17 mouse cellular contexts compared by ENCODE assay signal in genomic region chr13:16219877-16220276, GRCm38 (mm10).
"Had no signal": no experiment of that assay in that cellular context is flagged by ENCODE, and none has a peak within 500 bp of the region (broad histone marks: within the 10 kb centered on the region; RNA-seq: fewer than 3 reads in every experiment).

No protein-coding gene starts in this region.

- DNase-seq: lung, adult 2 months; lung, postnatal 14 days; lung, postnatal 36 days; right cerebral cortex, postnatal 14 days; thymus, adult 2 months; thymus, postnatal 25 days; thymus, postnatal 4 days had no signal

- H3K4me1 ChIP-seq: lung, embryonic 15.5 days; megakaryocyte, embryonic 14.5 days; midbrain, embryonic 13.5 days; midbrain, embryonic 15.5 days; neural tube, embryonic 12.5 days; stomach, embryonic 15.5 days had no signal

- H3K27ac ChIP-seq: lung, embryonic 15.5 days; macrophage; midbrain, embryonic 13.5 days; midbrain, embryonic 15.5 days; neural tube, embryonic 12.5 days; stomach, embryonic 15.5 days; stomach, postnatal 0 days had no signal

- H3K36me3 ChIP-seq: lung, embryonic 15.5 days; midbrain, embryonic 13.5 days; midbrain, embryonic 15.5 days; neural tube, embryonic 12.5 days; stomach, embryonic 15.5 days had no signal

- H3K4me3 ChIP-seq: lung, embryonic 15.5 days; megakaryocyte, embryonic 14.5 days; midbrain, embryonic 13.5 days; midbrain, embryonic 15.5 days; neural tube, embryonic 12.5 days; stomach, embryonic 15.5 days had no signal

- H3K4me2 ChIP-seq: lung, embryonic 15.5 days; midbrain, embryonic 11.5 days; midbrain, embryonic 13.5 days; midbrain, embryonic 15.5 days; neural tube, embryonic 12.5 days; stomach, embryonic 15.5 days had no signal

- H3K9me3 ChIP-seq: lung, embryonic 15.5 days; megakaryocyte, embryonic 14.5 days; midbrain, embryonic 13.5 days; midbrain, embryonic 15.5 days; neural tube, embryonic 12.5 days; stomach, embryonic 15.5 days had no signal

- H3K9ac ChIP-seq: lung, embryonic 15.5 days; midbrain, embryonic 13.5 days; midbrain, embryonic 15.5 days; neural tube, embryonic 12.5 days; stomach, embryonic 15.5 days had no signal

- ATAC-seq: lung, postnatal 0 days; midbrain, embryonic 13.5 days; midbrain, embryonic 15.5 days had no signal

- H3K27me3 ChIP-seq: lung, embryonic 15.5 days; megakaryocyte, embryonic 14.5 days; midbrain, embryonic 13.5 days; midbrain, embryonic 15.5 days; neural tube, embryonic 12.5 days; stomach, embryonic 15.5 days had no signal
